Mouse (Mus musculus) brain, embryonic 18.5 days (tissue): Measurements from ENCODE around the gene Six5.

ENCODE experiments used
- DNase-seq: peaks from one replicate; pipeline ENCODE4 v3.0.0-alpha.2; 2012; ENCODE audit warnings: low read depth, low spot score

Six5 gene

DNA sequence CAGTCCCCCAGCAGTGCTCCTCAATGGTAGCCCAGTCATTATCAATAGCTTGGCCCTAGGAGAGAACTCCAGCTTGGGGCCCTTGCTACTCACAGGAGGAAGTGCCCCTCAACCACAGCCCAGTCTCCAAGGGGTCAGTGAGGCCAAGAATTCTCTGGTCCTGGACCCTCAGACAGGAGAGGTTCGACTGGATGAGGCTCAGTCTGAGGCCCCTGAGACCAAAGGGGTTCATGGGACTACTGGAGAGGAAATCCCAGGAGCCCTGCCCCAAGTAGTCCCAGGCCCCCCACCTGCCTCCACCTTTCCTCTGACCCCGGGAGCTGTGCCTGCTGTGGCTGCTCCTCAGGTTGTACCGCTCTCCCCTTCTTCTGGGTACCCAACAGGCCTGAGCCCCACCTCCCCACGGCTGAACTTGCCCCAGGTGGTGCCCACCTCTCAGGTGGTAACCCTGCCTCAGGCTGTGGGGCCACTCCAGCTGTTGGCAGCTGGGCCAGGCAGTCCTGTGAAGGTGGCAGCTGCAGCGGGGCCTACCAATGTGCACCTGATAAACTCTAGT is 2.1 kb downstream of the Six5 start:
- no peak for DNase-seq

DNA sequence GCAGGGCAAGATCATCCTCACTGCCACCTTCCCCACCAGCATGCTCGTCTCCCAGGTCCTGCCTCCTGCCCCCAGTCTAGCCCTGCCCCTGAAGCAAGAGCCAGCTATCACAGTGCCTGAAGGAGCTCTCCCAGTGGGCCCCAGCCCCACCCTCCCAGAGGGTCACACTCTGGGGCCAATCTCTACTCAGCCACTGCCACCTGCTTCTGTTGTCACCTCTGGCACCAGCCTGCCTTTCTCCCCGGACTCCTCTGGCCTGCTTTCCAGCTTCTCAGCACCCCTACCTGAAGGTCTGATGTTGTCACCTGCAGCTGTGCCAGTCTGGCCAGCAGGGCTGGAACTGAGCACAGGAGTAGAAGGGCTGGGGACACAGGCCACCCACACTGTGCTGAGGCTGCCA is 2.8 kb downstream of the Six5 start:
- DNase-seq: no peak

- DNase-seq: no peak
Measured at GRCm38 (mm10) chr7:19097863-19098262, 3.5 kb downstream of the Six5 start.

DNA sequence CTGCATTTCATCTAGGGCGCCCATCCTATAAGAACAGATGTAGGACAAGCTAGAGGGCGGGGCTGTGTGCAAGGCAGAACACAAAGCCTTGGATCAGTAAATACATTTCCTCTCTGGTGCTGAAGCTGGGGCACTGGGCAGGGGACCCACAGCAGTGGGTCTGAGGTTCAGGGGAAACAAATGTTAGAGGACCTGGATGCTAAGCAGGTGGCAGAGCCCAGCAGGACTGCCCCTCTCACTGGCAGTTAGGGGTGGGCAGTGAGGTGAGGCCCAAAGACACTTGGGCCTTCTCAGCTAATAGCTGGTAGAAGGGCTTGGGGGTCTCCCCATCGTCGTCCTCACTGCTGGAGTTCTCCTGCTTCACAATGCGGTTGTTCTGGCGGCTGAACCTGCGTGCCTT is 4.4 kb downstream of the Six5 start:
- DNase-seq: no peak

DNA sequence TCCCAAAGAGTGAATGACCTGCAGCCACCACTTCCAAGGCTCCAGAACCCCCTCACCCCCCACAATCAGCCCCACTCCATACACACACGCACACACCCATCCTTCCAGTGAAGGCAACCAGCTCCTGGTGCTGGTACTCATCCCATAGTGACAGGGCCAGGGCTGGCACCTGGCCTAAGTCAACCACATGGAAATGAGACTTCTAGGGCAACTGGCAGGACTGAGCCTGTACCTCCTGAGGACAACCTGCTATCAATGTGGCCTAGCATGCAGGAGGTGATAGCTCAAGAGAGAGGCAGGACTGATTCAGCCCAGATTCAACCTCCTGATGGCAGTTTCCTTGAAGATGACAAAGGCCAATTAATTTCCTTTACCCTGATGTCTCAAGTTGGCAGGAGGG is 5.9 kb downstream of the Six5 start:
- no peak for DNase-seq

DNA sequence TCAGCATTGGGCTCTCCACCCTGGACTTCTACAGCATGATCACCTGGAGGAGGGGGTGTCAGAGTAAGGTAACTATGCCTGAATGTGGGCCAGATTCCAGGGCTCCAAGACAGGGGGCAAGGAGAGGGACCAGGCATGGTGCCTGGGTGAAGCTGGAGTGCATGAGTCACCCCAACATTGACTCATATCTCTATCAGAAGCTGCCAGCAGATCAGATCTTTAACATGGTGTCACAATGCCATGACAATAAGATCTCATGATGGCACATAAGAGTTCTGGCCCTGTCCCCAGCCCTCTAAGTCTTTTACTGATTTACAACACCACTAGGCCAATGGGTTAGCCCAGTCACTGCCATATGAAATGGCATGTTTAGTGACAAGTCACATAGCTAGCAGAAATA is 9.3 kb downstream of the Six5 start:
- DNase-seq: no peak

DNA sequence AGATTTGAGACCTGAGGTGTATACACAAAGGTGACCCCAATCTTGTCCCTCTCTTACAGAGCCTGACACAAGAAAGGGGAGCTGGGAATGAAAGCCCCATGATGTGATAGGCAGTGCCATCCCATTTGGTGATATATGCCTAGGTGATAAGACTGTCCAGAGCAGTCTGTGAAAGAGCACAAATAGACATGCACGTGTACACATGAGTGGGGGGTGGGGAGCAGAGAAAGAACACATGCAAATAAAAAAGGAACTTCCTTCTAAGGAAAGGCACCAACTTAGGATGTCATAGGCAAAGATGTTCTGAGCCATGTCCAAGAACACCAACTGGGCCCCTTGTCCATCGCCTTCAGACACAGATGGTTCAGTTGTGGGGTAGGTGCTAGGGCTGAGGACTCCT is 10.1 kb downstream of the Six5 start:
- no peak for DNase-seq

- DNase-seq: no peak
Measured at GRCm38 (mm10) chr7:19107436-19107835, 13.0 kb downstream of the Six5 start.

GRCm38 (mm10) chr7:19109565-19109964 is 15.2 kb downstream of the Six5 start:
- DNase-seq: no peak

GRCm38 (mm10) chr7:19118028-19118771 is 23.8 kb downstream of the Six5 start, which contains the start of gene Gm4969:
Gene Gm4969, minus strand, starts transcription at chr7:19118368.
- DNase-seq: no peak

- no peak for DNase-seq
Measured at GRCm38 (mm10) chr7:19119083-19119482, 24.7 kb downstream of the Six5 start.

DNA sequence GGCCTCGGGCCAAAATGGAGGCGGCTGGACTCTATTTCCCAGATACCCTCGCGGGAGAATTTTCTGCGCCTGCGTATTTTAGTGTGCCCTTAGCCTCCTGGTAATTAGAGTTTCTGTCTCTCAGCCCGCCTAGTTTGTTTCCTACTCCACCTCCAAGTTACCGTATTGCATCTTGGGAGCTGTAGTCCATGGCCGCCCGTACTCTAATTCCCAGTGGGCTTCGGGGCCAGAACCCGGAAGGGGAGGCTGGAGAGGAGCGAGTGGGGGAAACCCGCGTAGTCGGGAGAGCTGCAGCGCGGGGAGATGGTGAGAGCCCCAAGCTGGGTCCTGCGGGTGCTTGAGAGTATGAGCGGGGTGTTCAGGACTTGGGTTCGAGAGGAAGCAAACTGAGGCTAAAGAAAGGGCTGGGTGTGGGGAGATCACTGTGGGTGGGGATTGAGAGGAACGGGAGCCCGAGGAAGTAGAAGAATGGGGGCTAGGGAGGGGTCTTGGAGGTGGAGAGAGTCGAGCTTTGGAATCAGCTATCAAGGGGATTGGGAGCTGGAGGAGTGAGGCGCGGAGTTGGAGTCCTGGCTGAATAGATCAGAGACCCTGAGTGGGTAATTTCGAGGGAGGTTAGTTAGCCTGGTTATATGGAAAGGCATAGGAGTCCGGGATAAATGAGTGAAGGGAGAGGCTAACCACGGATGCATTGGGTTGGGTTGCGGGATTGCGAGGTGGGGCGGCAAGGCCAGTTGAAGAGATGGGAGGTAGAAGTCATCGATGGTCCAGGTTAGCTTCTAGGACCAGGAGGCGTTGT is 25.4 kb downstream of the Six5 start, which contains the start of gene Fbxo46:
Fbxo46 (plus strand) TSS at position 229 of the 799 bp plus-strand sequence.
- DNase-seq: peak; percentile 95

GRCm38 (mm10) chr7:19121686-19122085 is 27.3 kb downstream of the Six5 start:
- no peak for DNase-seq

- no peak for DNase-seq
Measured at GRCm38 (mm10) chr7:19124713-19125112, 30.3 kb downstream of the Six5 start.

- no peak for DNase-seq
Measured at GRCm38 (mm10) chr7:19127744-19128143, 33.4 kb downstream of the Six5 start.

GRCm38 (mm10) chr7:19129396-19129795 is 35.0 kb downstream of the Six5 start:
- no peak for DNase-seq

DNA sequence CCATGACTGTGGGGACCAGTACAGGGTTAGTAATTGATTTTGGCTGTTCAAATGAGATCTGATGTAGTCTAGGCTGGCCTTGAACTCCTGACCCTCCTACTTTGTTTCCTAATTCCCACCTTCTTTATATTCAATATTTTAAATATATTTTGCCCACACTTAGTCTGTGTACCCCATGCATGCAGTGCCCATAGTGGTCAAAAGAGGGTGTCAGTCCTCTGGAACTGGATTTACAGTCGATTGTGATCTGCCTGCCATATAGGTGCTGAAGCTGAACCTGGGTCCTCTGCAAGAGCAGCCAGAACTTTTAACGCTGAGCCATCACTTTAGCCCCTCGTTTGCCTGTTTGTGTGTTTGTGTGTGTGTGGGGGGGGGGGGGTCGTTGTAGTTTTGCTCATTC is 36.3 kb downstream of the Six5 start:
- DNase-seq: no peak

DNA sequence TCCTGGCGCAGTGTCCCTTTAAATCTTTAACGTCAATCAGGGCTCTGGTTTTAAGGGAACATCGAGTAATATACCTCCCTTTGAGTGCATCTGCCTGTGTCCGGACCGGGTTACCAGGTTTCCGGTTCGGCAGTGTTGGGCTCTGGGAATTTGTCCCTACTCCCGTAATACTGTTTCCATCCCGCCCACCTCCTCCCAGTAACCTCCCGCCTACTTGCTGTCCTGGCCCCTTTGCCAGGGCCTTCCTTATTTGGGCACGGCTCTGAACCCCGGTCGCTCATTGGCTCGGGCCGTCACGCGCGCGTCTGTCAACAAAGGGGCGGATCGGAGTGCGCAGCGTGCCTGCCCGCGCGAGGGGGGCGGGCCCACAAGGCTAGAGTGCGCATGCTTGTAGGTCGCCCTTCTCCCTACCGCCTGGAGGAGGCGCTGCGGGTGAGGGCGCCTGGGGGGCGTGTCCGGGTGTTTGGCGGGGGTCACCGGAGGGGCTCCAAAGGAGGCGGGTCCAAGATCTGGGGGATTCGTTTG is 37.0 kb downstream of the Six5 start:
- DNase-seq: peak; percentile 96

DNA sequence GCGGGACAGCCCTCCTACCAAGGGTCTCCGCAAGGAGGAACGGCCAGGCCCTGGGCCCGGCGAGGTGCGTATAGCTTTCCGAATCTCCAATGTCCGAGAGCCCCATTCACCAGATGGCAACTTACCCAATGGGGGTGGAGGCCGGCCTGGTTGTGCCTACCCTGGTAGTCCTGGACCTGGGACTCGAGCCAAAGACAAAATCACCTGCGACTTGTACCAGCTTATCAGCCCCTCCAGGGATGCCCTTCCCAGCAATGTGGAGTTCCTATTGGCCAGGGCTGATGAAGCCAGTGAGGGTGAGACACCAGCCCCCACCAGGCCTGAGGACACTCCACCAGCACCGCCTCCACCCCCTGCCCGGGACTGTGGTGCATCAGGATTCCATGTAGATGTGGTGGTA is 41.8 kb downstream of the Six5 start:
- DNase-seq: no peak

- no peak for DNase-seq
Measured at GRCm38 (mm10) chr7:19136673-19137334, 42.4 kb downstream of the Six5 start.

DNA sequence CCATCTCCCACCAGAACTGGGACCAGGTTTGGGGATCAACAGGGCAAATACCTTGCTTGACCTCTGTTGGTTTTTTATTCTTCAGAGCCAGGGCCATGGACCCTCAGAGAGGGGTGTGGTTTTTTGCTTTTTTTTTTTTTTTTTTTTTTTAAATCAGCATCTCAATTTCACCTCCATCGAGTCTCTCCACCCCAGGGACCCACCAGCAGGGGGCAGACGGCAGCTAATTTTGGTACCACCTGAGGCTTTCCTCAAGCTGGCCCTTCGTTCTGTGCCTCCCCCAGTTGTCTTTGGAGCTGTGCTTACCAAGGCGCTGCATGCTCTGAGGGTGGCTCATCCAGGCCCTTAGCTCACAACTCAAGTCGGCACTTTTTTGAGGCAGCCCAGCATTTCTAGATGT is 43.0 kb downstream of the Six5 start:
- DNase-seq: no peak

GRCm38 (mm10) chr7:19146793-19147192 is 52.4 kb downstream of the Six5 start:
- DNase-seq: no peak
